Mouse (Mus musculus) intestine, embryonic 16.5 days (tissue): Measurements from ENCODE around the gene Zfyve16. TPM values are rescaled to one million over a fixed set of nuclear protein-coding genes. Genes with fewer than 3 reads are reported as not detected.
A peak's percentile ranks its signal among the peaks of the same experiment; 100 is the strongest.

Experiments
- ATAC-seq: fragments of 200-750 bp; cut with Nextera tagmentation; 2 replicates; pipeline ENCODE4 v1.8.0; 2017; ENCODE audit warnings: moderate TSS enrichment, moderate library complexity
- H3K27ac ChIP-seq: fragments of 300-500 bp; sonication (generic); 2 replicates; pipeline ENCODE4 v1.5.1; 2014; ENCODE audit warnings: mild to moderate bottlenecking, low read length
- H3K27me3 ChIP-seq: fragments of 300-500 bp; sonication (generic); replicated peaks from 2 replicates; pipeline ENCODE4 v1.6.1; 2014; ENCODE audit warnings: low read length, control low read depth, mixed read lengths; ENCODE audit not compliant: control insufficient read depth, insufficient read depth
- H3K36me3 ChIP-seq: fragments of 300-500 bp; sonication (generic); 2 replicates; pipeline ENCODE4 v1.6.1; 2014; ENCODE audit warnings: low read length, control low read depth; ENCODE audit not compliant: control insufficient read depth, insufficient read depth
- H3K4me1 ChIP-seq: fragments of 300-500 bp; sonication (generic); 2 replicates; pipeline ENCODE4 v1.6.1; 2014; ENCODE audit warnings: low read length, control low read depth, mixed read lengths; ENCODE audit not compliant: control insufficient read depth, insufficient read depth
- H3K4me2 ChIP-seq: fragments of 300-500 bp; sonication (generic); 2 replicates; pipeline ENCODE4 v1.6.1; 2014; ENCODE audit warnings: low read depth, low read length, control low read depth
- H3K4me3 ChIP-seq: fragments of 300-500 bp; sonication (generic); 2 replicates; pipeline ENCODE4 v1.5.1; 2014; ENCODE audit warnings: mild to moderate bottlenecking, low read length
- H3K9ac ChIP-seq: fragments of 300-500 bp; sonication (generic); 2 replicates; pipeline ENCODE4 v1.6.1; 2014; ENCODE audit warnings: low read depth, low read length
- H3K9me3 ChIP-seq: fragments of 300-500 bp; sonication (generic); 2 replicates; pipeline ENCODE4 v1.6.1; 2016; ENCODE audit warnings: low read length, control low read depth; ENCODE audit not compliant: control insufficient read depth
- WGBS: fragments of 180-500 bp; shearing (Covaris S2); extraction: QIAGEN DNeasy Blood & Tissue Kit; methylation state at CpG from one replicate; pipeline ENCODE4 v1.1.7; 2014; 5-methylcytosine and 5-hydroxymethylcytosine counted together
- polyA plus RNA-seq: library from polyadenylated mRNA; unstranded; fragments of >200 nt; fragmentation: Nextera tagmentation; extraction: Ambion mirVana; gene quantifications from 2 replicates; pipeline ENCODE4 v1.2.1, GENCODE M21; 2015

Gene Zfyve16
- polyA plus RNA-seq, 1 experiment from 2014 or later = 5.5 TPM

DNA sequence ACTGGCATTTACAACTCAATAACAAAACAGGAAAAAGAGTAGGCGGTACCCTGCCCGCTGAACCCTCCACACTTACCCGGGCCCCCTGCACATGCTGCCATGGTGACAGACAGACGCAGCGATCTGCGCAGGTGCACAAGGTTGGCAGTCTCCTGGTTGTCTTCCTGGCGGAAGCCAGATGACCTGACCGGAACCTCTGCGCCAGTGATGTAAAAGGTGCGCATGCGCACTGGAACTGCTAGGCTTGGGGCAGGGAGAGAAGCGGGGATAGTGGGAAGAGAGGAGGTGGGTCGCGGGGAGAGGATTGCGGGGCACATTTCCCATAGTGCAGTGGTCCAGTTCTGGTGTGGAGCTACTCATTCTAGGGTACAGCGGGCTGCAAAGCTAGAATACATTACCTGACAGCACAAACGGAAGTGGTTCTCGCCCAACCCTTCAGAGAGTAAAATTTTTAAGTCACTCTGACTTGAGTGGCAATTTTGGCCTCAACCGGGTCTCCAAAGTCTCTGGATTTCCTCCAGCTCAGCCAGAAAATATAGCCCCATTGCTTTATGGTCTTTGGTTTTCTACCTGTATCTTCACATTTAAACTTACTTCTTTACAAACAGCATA lies 46.7 kb downstream of the Zfyve16 start, which contains the start of gene Fam151b:
Fam151b (minus strand) TSS at position 164 of the 612 bp plus-strand sequence.
- ATAC-seq = peak; percentile 100
- 6% methylated on average over 19 of the region's 19 CpGs for WGBS
- 0 out of 2 replicates have a peak within 1 kb of the TSS, but pooled peaks have one; percentile 6 for H3K27ac ChIP-seq

DNA sequence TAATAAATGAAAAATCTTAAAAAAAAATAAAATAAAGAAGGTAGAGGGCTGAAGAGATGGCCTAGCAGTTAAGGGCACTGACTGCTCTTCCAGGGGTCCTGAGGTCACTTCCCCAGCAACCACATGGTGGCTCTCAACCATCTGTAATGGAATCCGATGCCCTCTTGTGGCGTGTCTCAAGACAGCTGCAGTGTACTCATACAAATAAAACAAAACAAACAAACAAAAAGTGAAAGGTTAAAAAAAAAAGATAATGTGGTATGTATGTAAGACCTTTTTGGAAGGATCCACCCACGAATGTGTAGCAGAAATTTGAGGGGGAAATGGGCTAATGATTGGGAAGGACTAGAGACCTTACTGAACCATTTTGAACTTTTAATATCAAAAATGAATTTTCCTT lies 47.3 kb downstream of the Zfyve16 start:
- no peaks in the 10 kb centered on the region for H3K36me3 ChIP-seq
- 7% methylated on average over 3 of the region's 3 CpGs for WGBS
- ATAC-seq = peak; percentile 69
- H3K4me2 ChIP-seq = peak overlapping the region; percentile 59
- H3K4me1 ChIP-seq = no peaks in the 10 kb centered on the region
- no peaks in the 10 kb centered on the region for H3K27me3 ChIP-seq
- no peaks in the 10 kb centered on the region for H3K9me3 ChIP-seq
- H3K9ac ChIP-seq = peak overlapping the region; percentile 51
- H3K4me3 ChIP-seq = peak overlapping the region; percentile 56
- H3K27ac ChIP-seq = no peak overlapping the region

More for the DNA sequence above, 46.7 kb downstream of the Zfyve16 start, which contains the start of gene Fam151b:
- Histone ChIP-seq H3K36me3 (no peaks in the 10 kb centered on the region), H3K4me1 (no peaks in the 10 kb centered on the region), H3K9ac (peak within 1 kb of the TSS; percentile 51), H3K4me2 (peak within 1 kb of the TSS; percentile 59), H3K9me3 (no peaks in the 10 kb centered on the region), H3K27me3 (no peaks in the 10 kb centered on the region), H3K4me3 (peak within 1 kb of the TSS; percentile 56)

GRCm38 (mm10) chr13:92470151-92470550 lies 60.5 kb downstream of the Zfyve16 start:
- Histone ChIP-seq H3K36me3 (no peaks in the 10 kb centered on the region), H3K9me3 (no peaks in the 10 kb centered on the region), H3K27ac (no peak overlapping the region), H3K9ac (no peak overlapping the region), H3K4me2 (no peak overlapping the region), H3K4me1 (no peaks in the 10 kb centered on the region), H3K27me3 (no peaks in the 10 kb centered on the region), H3K4me3 (no peak overlapping the region)
- WGBS = 70% methylated on average over 2 of the region's 2 CpGs
- no peak for ATAC-seq

GRCm38 (mm10) chr13:92469381-92469780 lies 61.3 kb downstream of the Zfyve16 start:
- no peak for ATAC-seq
- Histone ChIP-seq H3K4me1 (no peaks in the 10 kb centered on the region), H3K9me3 (no peaks in the 10 kb centered on the region), H3K4me2 (no peak overlapping the region), H3K9ac (no peak overlapping the region), H3K4me3 (no peak overlapping the region), H3K27ac (no peak overlapping the region), H3K27me3 (no peaks in the 10 kb centered on the region), H3K36me3 (no peaks in the 10 kb centered on the region)
- 54% methylated on average over 2 of the region's 2 CpGs for WGBS

DNA sequence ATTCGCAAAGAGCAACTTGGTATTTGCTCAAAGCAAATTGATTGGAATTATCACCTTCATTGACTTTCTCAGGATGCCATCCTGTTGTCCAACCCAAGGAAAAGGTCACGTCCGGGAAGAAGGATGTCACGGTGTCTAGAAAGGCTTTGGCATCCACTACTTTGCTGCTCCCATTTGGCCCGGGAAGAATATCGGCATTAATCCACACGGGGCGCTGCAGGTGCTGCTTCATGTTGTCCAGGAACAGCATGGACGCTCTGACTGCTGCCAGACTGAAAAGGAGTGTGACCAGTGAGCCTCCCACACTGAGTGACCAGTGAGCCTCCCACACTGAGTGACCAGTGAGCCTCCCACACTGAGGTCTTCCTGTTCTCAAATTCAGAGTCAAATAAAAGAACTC lies 62.8 kb downstream of the Zfyve16 start:
- 77% methylated on average over 9 of the region's 9 CpGs for WGBS
- no peaks in the 10 kb centered on the region for H3K4me1 ChIP-seq
- H3K27ac ChIP-seq = no peak overlapping the region
- H3K9ac ChIP-seq = no peak overlapping the region
- no peak overlapping the region for H3K4me3 ChIP-seq
- no peaks in the 10 kb centered on the region for H3K36me3 ChIP-seq
- H3K4me2 ChIP-seq = no peak overlapping the region
- no peaks in the 10 kb centered on the region for H3K9me3 ChIP-seq
- ATAC-seq = no peak
- no peaks in the 10 kb centered on the region for H3K27me3 ChIP-seq

DNA sequence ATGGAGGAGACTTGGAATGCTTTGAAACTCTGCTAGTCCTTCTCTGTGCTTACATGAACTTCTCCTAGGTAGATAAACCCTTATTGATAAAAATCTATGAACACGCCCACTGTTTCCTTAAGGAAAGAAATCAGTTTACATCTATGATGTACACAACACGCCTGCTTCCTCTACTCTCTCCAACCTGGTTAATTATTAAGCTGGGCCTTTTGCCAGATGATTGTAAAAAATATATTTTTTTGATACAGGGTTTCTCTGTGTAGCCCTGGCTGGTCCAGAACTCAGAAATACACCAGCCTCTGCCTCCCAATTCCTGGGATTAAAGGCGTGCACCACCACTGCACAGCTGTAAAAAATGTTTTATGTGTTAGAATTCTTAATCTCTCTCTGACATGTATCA lies 66.0 kb downstream of the Zfyve16 start:
- WGBS = 62% methylated on average over 3 of the region's 3 CpGs
- no peak overlapping the region for H3K27ac ChIP-seq
- peak; percentile 79 for ATAC-seq
- H3K36me3 ChIP-seq = no peaks in the 10 kb centered on the region
- H3K4me2 ChIP-seq = no peak overlapping the region
- H3K27me3 ChIP-seq = no peaks in the 10 kb centered on the region
- H3K4me3 ChIP-seq = no peak overlapping the region
- H3K9ac ChIP-seq = no peak overlapping the region
- H3K4me1 ChIP-seq = no peaks in the 10 kb centered on the region
- no peaks in the 10 kb centered on the region for H3K9me3 ChIP-seq

GRCm38 (mm10) chr13:92446872-92447271 lies 83.8 kb downstream of the Zfyve16 start:
- no peaks in the 10 kb centered on the region for H3K9me3 ChIP-seq
- ATAC-seq = no peak

GRCm38 (mm10) chr13:92440286-92440685 lies 90.4 kb downstream of the Zfyve16 start:
- Histone ChIP-seq H3K4me2 (no peak overlapping the region), H3K27me3 (no peaks in the 10 kb centered on the region), H3K36me3 (no peaks in the 10 kb centered on the region), H3K9ac (no peak overlapping the region), H3K4me1 (no peaks in the 10 kb centered on the region), H3K27ac (no peak overlapping the region), H3K4me3 (no peak overlapping the region), H3K9me3 (no peaks in the 10 kb centered on the region)
- no peak for ATAC-seq
- WGBS = 75% methylated on average over 13 of the region's 13 CpGs

More at GRCm38 (mm10) chr13:92446872-92447271, 83.8 kb downstream of the Zfyve16 start:
- H3K27me3 ChIP-seq = no peaks in the 10 kb centered on the region
- no peak overlapping the region for H3K9ac ChIP-seq
- H3K36me3 ChIP-seq = no peaks in the 10 kb centered on the region
- 89% methylated on average over 7 of the region's 7 CpGs for WGBS
- H3K4me1 ChIP-seq = no peaks in the 10 kb centered on the region
- H3K27ac ChIP-seq = no peak overlapping the region
- no peak overlapping the region for H3K4me2 ChIP-seq
- H3K4me3 ChIP-seq = no peak overlapping the region

GRCm38 (mm10) chr13:92438656-92439055 lies 92.0 kb downstream of the Zfyve16 start:
- Histone ChIP-seq H3K27ac (no peak overlapping the region), H3K27me3 (no peaks in the 10 kb centered on the region), H3K4me1 (no peaks in the 10 kb centered on the region), H3K36me3 (no peaks in the 10 kb centered on the region), H3K9me3 (no peaks in the 10 kb centered on the region), H3K9ac (no peak overlapping the region), H3K4me3 (no peak overlapping the region), H3K4me2 (no peak overlapping the region)
- ATAC-seq = no peak
- WGBS = 89% methylated on average over 10 of the region's 10 CpGs
